Mouse (Mus musculus): ENCODE measurements around the gene Akt1. TPM values are rescaled to one million over a fixed set of nuclear protein-coding genes. Genes with fewer than 3 reads are reported as not detected.
A peak's percentile ranks its signal among the peaks of the same experiment; 100 is the strongest.

Gene Akt1
- polyA plus RNA-seq, 1 experiment from 2014 or later, result 50.8 TPM

- H3K4me1 ChIP-seq (replicated peaks; ENCODE audit: control insufficient read depth, insufficient read depth, low read length), result 0 out of 2 replicates have a peak, but pooled peaks cover 3% of the 10 kb centered on the region
- no peak within 1 kb of the TSS for H3K27ac ChIP-seq (ENCODE audit: low read depth, low read length)
- H3K9me3 ChIP-seq (ENCODE audit: control insufficient read depth, low read length), result no peaks in the 10 kb centered on the region
- peak within 1 kb of the TSS; percentile 99 for H3K4me2 ChIP-seq (replicated peaks; ENCODE audit: low read depth, low read length)
- H3K36me3 ChIP-seq (ENCODE audit: control insufficient read depth, insufficient read depth, low read length), result no peaks in the 10 kb centered on the region
- peak within 1 kb of the TSS; percentile 80; the same call in 1 of the 2 replicates for H3K4me3 ChIP-seq (ENCODE audit: low read depth, low read length)
- H3K9ac ChIP-seq (ENCODE audit: low read depth, low read length), result no peak within 1 kb of the TSS
- DNase-seq (ENCODE audit: low spot score), result no peak
- H3K27me3 ChIP-seq (ENCODE audit: control insufficient read depth, insufficient read depth, low read length), result peaks cover 19% of the 10 kb centered on the region
- ATAC-seq (ENCODE audit: low FRiP score), result no peak
- 71% methylated on average over 6 of the region's 6 CpGs for WGBS
Observed at GRCm38 (mm10) chr12:112720216-112720615, 45.5 kb upstream of the Akt1 start, which contains the start of gene Cep170b. Gene Cep170b (plus strand): TSS chr12:112720455.

GRCm38 (mm10) chr12:112718995-112719394 lies 44.3 kb upstream of the Akt1 start:
- H3K4me2 ChIP-seq (replicated peaks; ENCODE audit: low read depth, low read length), result no peak overlapping the region
- no peak overlapping the region for H3K27ac ChIP-seq (ENCODE audit: low read depth, low read length)
- H3K9ac ChIP-seq (ENCODE audit: low read depth, low read length), result no peak overlapping the region
- H3K4me3 ChIP-seq (ENCODE audit: low read depth, low read length), result no peak overlapping the region
- ATAC-seq (ENCODE audit: low FRiP score) (no peak), DNase-seq (ENCODE audit: low spot score) (no peak)
- no peaks in the 10 kb centered on the region for H3K36me3 ChIP-seq (ENCODE audit: control insufficient read depth, insufficient read depth, low read length)
- H3K4me1 ChIP-seq (replicated peaks; ENCODE audit: control insufficient read depth, insufficient read depth, low read length), result 0 out of 2 replicates have a peak, but pooled peaks cover 3% of the 10 kb centered on the region
- WGBS, result 73% methylated on average over 5 of the region's 5 CpGs
- H3K9me3 ChIP-seq (ENCODE audit: control insufficient read depth, low read length), result no peaks in the 10 kb centered on the region
- peaks cover 19% of the 10 kb centered on the region for H3K27me3 ChIP-seq (ENCODE audit: control insufficient read depth, insufficient read depth, low read length)

DNA sequence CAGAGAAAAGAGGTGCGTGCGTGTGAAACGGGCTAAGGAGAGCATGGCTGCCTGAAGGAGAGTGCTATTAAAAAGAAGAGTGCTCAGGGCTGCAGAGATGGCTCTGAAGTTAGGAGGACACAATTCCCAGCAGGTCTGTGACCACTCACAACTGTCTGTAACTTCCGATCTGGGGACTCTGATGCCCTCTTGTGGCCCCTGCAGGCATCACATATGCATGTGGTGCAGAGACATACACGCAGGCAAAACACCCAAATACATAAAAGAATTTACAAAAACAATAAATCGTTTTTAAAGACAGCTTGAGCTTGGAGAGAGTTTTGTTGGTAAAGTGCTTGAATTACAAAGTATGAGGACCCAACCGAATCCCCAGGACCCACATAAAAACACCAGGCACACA lies 42.5 kb upstream of the Akt1 start:
- Histone ChIP-seq H3K9me3 (ENCODE audit: control insufficient read depth, low read length) (no peaks in the 10 kb centered on the region), H3K4me1 (replicated peaks; ENCODE audit: control insufficient read depth, insufficient read depth, low read length) (0 out of 2 replicates have a peak, but pooled peaks cover 3% of the 10 kb centered on the region), H3K4me3 (ENCODE audit: low read depth, low read length) (no peak overlapping the region), H3K27me3 (ENCODE audit: control insufficient read depth, insufficient read depth, low read length) (peaks cover 10% of the 10 kb centered on the region), H3K9ac (ENCODE audit: low read depth, low read length) (no peak overlapping the region), H3K27ac (ENCODE audit: low read depth, low read length) (no peak overlapping the region), H3K4me2 (replicated peaks; ENCODE audit: low read depth, low read length) (no peak overlapping the region), H3K36me3 (ENCODE audit: control insufficient read depth, insufficient read depth, low read length) (no peaks in the 10 kb centered on the region)
- ATAC-seq (ENCODE audit: low FRiP score) (no peak), DNase-seq (ENCODE audit: low spot score) (peak; percentile 73)
- WGBS, result 26% methylated on average over 7 of the region's 7 CpGs

GRCm38 (mm10) chr12:112713984-112714383 lies 39.3 kb upstream of the Akt1 start:
- no peak for ATAC-seq (ENCODE audit: low FRiP score)
- H3K4me2 ChIP-seq (replicated peaks; ENCODE audit: low read depth, low read length), result no peak overlapping the region
- H3K9ac ChIP-seq (ENCODE audit: low read depth, low read length), result no peak overlapping the region
- WGBS, result 87% methylated on average over 3 of the region's 3 CpGs
- H3K9me3 ChIP-seq (ENCODE audit: control insufficient read depth, low read length), result no peaks in the 10 kb centered on the region
- H3K36me3 ChIP-seq (ENCODE audit: control insufficient read depth, insufficient read depth, low read length), result no peaks in the 10 kb centered on the region
- H3K4me1 ChIP-seq (replicated peaks; ENCODE audit: control insufficient read depth, insufficient read depth, low read length), result no peaks in the 10 kb centered on the region
- no peak overlapping the region for H3K4me3 ChIP-seq (ENCODE audit: low read depth, low read length)
- no peak overlapping the region for H3K27ac ChIP-seq (ENCODE audit: low read depth, low read length)
- no peak for DNase-seq (ENCODE audit: low spot score)
- H3K27me3 ChIP-seq (ENCODE audit: control insufficient read depth, insufficient read depth, low read length), result no peaks in the 10 kb centered on the region

- Histone ChIP-seq H3K4me2 (replicated peaks; ENCODE audit: low read depth, low read length) (no peak overlapping the region), H3K4me1 (replicated peaks; ENCODE audit: control insufficient read depth, insufficient read depth, low read length) (no peaks in the 10 kb centered on the region; the same call in 1 of the 2 replicates), H3K36me3 (ENCODE audit: control insufficient read depth, insufficient read depth, low read length) (no peaks in the 10 kb centered on the region), H3K4me3 (ENCODE audit: low read depth, low read length) (no peak overlapping the region), H3K27me3 (ENCODE audit: control insufficient read depth, insufficient read depth, low read length) (peaks cover 4% of the 10 kb centered on the region; the same call in 1 of the 2 replicates), H3K9ac (ENCODE audit: low read depth, low read length) (no peak overlapping the region), H3K9me3 (ENCODE audit: control insufficient read depth, low read length) (no peaks in the 10 kb centered on the region), H3K27ac (ENCODE audit: low read depth, low read length) (no peak overlapping the region)
- WGBS, result 25% methylated on average over 8 of the region's 8 CpGs
- no peak for DNase-seq (ENCODE audit: low spot score)
- peak; percentile 44; the same call in 1 of the 2 replicates for ATAC-seq (ENCODE audit: low FRiP score)
Observed at GRCm38 (mm10) chr12:112707573-112707869, 32.8 kb upstream of the Akt1 start.

- H3K27ac ChIP-seq (ENCODE audit: low read depth, low read length), result no peak overlapping the region
- H3K9ac ChIP-seq (ENCODE audit: low read depth, low read length), result no peak overlapping the region
Observed at GRCm38 (mm10) chr12:112706704-112707572, 32.3 kb upstream of the Akt1 start.

GRCm38 (mm10) chr12:112702374-112703320 lies 28.0 kb upstream of the Akt1 start:
- H3K4me2 ChIP-seq (replicated peaks; ENCODE audit: low read depth, low read length), result no peak overlapping the region
- no peak for DNase-seq (ENCODE audit: low spot score)
- H3K27me3 ChIP-seq (ENCODE audit: control insufficient read depth, insufficient read depth, low read length), result peaks cover 14% of the 10 kb centered on the region
- no peaks in the 10 kb centered on the region for H3K9me3 ChIP-seq (ENCODE audit: control insufficient read depth, low read length)
- H3K4me3 ChIP-seq (ENCODE audit: low read depth, low read length), result no peak overlapping the region
- 78% methylated on average over 6 of the region's 6 CpGs for WGBS
- peaks cover 5% of the 10 kb centered on the region for H3K4me1 ChIP-seq (replicated peaks; ENCODE audit: control insufficient read depth, insufficient read depth, low read length)
- no peak overlapping the region for H3K27ac ChIP-seq (ENCODE audit: low read depth, low read length)
- H3K9ac ChIP-seq (ENCODE audit: low read depth, low read length), result no peak overlapping the region
- no peak for ATAC-seq (ENCODE audit: low FRiP score)
- H3K36me3 ChIP-seq (ENCODE audit: control insufficient read depth, insufficient read depth, low read length), result no peaks in the 10 kb centered on the region

More at GRCm38 (mm10) chr12:112706704-112707572, 32.3 kb upstream of the Akt1 start:
- no peak overlapping the region for H3K4me3 ChIP-seq (ENCODE audit: low read depth, low read length)
- 15% methylated on average over 32 of the region's 32 CpGs for WGBS
- peaks cover 8% of the 10 kb centered on the region; the same call in 1 of the 2 replicates for H3K27me3 ChIP-seq (ENCODE audit: control insufficient read depth, insufficient read depth, low read length)
- H3K9me3 ChIP-seq (ENCODE audit: control insufficient read depth, low read length), result no peaks in the 10 kb centered on the region
- H3K4me2 ChIP-seq (replicated peaks; ENCODE audit: low read depth, low read length), result peak overlapping the region; percentile 20
- no peaks in the 10 kb centered on the region for H3K36me3 ChIP-seq (ENCODE audit: control insufficient read depth, insufficient read depth, low read length)
- no peaks in the 10 kb centered on the region; the same call in 1 of the 2 replicates for H3K4me1 ChIP-seq (replicated peaks; ENCODE audit: control insufficient read depth, insufficient read depth, low read length)
- DNase-seq (ENCODE audit: low spot score) (peak; percentile 92), ATAC-seq (ENCODE audit: low FRiP score) (peak; percentile 86)

DNA sequence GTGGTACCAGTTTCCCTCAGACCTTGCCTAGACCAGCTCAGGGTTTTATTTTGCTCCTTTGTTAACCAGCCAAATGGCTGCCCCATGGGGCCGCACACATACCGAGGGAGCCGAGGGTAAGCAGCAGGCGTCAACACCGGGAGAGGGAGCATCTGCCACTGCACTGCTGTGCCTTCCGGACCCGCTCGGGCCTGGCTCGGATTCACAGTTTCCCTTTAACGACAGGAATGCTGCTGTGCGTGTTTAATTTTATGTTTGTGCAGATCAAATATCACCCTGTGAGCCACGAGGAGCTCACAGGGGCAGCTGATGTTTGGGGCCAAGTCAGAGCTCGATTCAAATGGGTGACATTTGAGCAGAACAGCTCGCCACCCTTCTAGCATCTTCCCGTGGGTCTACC lies 25.8 kb upstream of the Akt1 start:
- WGBS, result 15% methylated on average over 15 of the region's 15 CpGs

More for the DNA sequence above, 25.8 kb upstream of the Akt1 start:
- Histone ChIP-seq H3K36me3 (ENCODE audit: control insufficient read depth, insufficient read depth, low read length) (no peaks in the 10 kb centered on the region), H3K4me1 (replicated peaks; ENCODE audit: control insufficient read depth, insufficient read depth, low read length) (peaks cover 5% of the 10 kb centered on the region), H3K27ac (ENCODE audit: low read depth, low read length) (no peak overlapping the region), H3K9me3 (ENCODE audit: control insufficient read depth, low read length) (no peaks in the 10 kb centered on the region), H3K4me2 (replicated peaks; ENCODE audit: low read depth, low read length) (peak overlapping the region; percentile 11; the same call in 1 of the 2 replicates), H3K9ac (ENCODE audit: low read depth, low read length) (peak overlapping the region; percentile 11; the same call in 1 of the 2 replicates), H3K27me3 (ENCODE audit: control insufficient read depth, insufficient read depth, low read length) (peaks cover 11% of the 10 kb centered on the region), H3K4me3 (ENCODE audit: low read depth, low read length) (no peak overlapping the region)
- peak; percentile 34 for DNase-seq (ENCODE audit: low spot score)
- no peak for ATAC-seq (ENCODE audit: low FRiP score)

All from hindbrain, embryonic 11.5 days (tissue).